Mouse (Mus musculus) C2C12 (cell line): ENCODE results near the gene Gpm6b. TPM values are rescaled to one million over a fixed set of nuclear protein-coding genes. Genes with fewer than 3 reads are reported as not detected.

Experiments
- H3K27me3 ChIP-seq: one replicate; pipeline ENCODE4 v1.6.1; 2011; ENCODE audit not compliant: control insufficient read depth, insufficient read depth, insufficient read length
- H3K36me3 ChIP-seq: one replicate; pipeline ENCODE4 v1.6.1; 2011; ENCODE audit not compliant: control insufficient read depth, insufficient read depth
- H3K4me3 ChIP-seq: one replicate; pipeline ENCODE4 v1.5.1; 2011; ENCODE audit warnings: mild to moderate bottlenecking, control low read depth; ENCODE audit not compliant: poor library complexity, insufficient read depth, severe bottlenecking
- H3K79me2 ChIP-seq: one replicate; pipeline ENCODE4 v1.6.1; 2011; ENCODE audit not compliant: control insufficient read depth, insufficient read depth
- H3K79me3 ChIP-seq: one replicate; pipeline ENCODE4 v1.6.1; 2011; ENCODE audit warnings: low read depth, control low read depth
- H3ac ChIP-seq: one replicate; pipeline ENCODE3; 2011; ENCODE audit warnings: low read depth; ENCODE audit not compliant: control insufficient read depth, insufficient read length
- CEBPB ChIP-seq: IDR thresholded peaks from one replicate; pipeline ENCODE4 v1.6.1; 2011; ENCODE audit warnings: low read depth, mild to moderate bottlenecking, control low read depth, moderate library complexity
- CTCF ChIP-seq: IDR thresholded peaks from one replicate; pipeline ENCODE4 v1.5.1; 2011; ENCODE audit not compliant: control insufficient read depth, insufficient read depth, insufficient read length
- FOSL1 ChIP-seq: IDR thresholded peaks from one replicate; pipeline ENCODE4 v1.8.0; 2011; ENCODE audit warnings: mild to moderate bottlenecking, low read length; ENCODE audit not compliant: poor library complexity, insufficient read depth, severe bottlenecking
- MAX ChIP-seq: IDR thresholded peaks from one replicate; pipeline ENCODE4 v1.6.1; 2011; ENCODE audit warnings: mild to moderate bottlenecking, control low read depth
- MYOD1 ChIP-seq: IDR thresholded peaks from one replicate; pipeline ENCODE4 v1.6.1; 2011; ENCODE audit warnings: low read depth; ENCODE audit not compliant: control insufficient read depth, insufficient read length
- MYOG ChIP-seq: IDR thresholded peaks from one replicate; pipeline ENCODE4 v1.6.1; 2011; ENCODE audit not compliant: control insufficient read depth, insufficient read length; ENCODE audit errors: extremely low read depth
- USF1 ChIP-seq: IDR thresholded peaks from one replicate; pipeline ENCODE4 v1.6.1; 2011; ENCODE audit warnings: low read depth, mild to moderate bottlenecking, control low read depth, moderate library complexity
- polyA plus RNA-seq: library from polyadenylated mRNA; unstranded; fragments of >200 nt; fragmentation: generic; extraction: Trizol; gene quantifications from one replicate; pipeline ENCODE4 v1.2.1, GENCODE M21; 2012; ENCODE audit warnings: missing spikeins

Gene Gpm6b
- polyA plus RNA-seq, 1 experiment, result 0.73 TPM

DNA sequence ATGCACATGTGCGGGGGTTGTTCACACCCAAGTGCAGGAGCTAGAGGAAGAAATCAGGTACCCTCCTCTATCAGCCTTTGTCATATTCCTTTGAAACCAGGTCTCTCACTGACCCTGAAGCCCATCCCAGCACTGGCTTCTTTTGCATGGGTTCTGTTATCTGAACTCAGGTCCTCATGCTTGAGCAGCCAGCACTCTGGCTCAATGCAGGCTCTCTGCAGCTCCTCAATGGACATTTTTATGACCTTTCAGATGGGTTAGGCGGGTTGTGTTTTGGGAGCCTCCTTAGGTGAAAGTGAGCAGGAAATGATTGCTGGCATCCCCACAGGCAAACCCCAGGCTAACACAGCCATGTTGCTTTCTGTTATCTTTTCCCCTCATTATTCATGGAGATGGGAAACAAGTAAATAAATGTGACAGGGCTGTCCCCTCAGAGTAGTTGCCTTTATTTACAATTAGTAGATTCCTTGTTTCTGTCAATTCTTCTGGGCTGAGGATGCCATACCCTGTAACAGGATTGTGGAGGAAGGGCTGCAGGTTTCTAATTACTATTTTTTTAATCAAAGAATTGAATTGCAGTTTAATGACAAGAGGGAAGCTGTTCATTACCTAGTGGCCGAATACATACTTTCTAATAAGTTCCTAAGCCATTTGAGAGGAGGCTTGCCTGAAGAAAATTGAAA is 89.6 kb downstream of the Gpm6b start:
- TF ChIP-seq MYOD1, result no peak
- no peak for TF ChIP-seq MAX
- TF ChIP-seq CEBPB, result no peak
- no peak for TF ChIP-seq CTCF
- no peak for TF ChIP-seq FOSL1
- TF ChIP-seq MYOG, result no peak
- no peak for TF ChIP-seq USF1
- no peaks in the 10 kb centered on the region for H3K36me3 ChIP-seq
- no peak overlapping the region for H3K4me3 ChIP-seq
- no peaks in the 10 kb centered on the region for H3K79me2 ChIP-seq
- H3K79me3 ChIP-seq, result no peaks in the 10 kb centered on the region
- no peak overlapping the region for H3ac ChIP-seq
- no peaks in the 10 kb centered on the region for H3K27me3 ChIP-seq

DNA sequence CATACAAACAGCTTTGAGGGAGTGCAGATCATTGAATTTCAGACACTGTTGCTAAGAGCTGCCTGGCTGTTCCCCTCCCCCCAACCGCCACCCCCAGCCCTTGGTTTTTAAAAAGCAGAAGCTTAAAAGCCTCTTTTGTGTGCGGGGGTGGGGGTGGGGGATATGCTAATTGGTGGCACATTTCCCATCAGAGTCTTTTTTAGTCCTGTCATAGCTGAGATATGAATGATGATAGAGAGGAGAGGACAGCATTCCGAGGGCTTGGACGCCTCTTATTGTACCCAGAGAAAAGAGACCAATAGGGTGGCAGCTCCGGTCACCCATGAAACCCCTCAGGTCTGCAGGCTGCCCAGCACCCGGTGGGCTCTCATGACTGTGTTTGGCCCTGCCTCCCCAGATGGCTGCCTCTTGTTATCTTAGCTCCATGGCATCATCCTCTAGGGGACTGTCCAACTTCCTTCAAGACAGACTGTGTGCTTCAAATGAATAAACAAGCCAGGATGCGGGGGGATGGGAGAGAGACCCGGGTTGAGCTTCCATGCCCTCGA is 90.3 kb downstream of the Gpm6b start:
- Histone ChIP-seq H3K27me3 (no peaks in the 10 kb centered on the region), H3K36me3 (no peaks in the 10 kb centered on the region), H3K4me3 (no peak overlapping the region), H3ac (no peak overlapping the region), H3K79me2 (no peaks in the 10 kb centered on the region), H3K79me3 (no peaks in the 10 kb centered on the region)
- TF ChIP-seq MYOD1 (no peak), MAX (no peak), MYOG (no peak), FOSL1 (no peak), CTCF (no peak), CEBPB (no peak), USF1 (no peak)

DNA sequence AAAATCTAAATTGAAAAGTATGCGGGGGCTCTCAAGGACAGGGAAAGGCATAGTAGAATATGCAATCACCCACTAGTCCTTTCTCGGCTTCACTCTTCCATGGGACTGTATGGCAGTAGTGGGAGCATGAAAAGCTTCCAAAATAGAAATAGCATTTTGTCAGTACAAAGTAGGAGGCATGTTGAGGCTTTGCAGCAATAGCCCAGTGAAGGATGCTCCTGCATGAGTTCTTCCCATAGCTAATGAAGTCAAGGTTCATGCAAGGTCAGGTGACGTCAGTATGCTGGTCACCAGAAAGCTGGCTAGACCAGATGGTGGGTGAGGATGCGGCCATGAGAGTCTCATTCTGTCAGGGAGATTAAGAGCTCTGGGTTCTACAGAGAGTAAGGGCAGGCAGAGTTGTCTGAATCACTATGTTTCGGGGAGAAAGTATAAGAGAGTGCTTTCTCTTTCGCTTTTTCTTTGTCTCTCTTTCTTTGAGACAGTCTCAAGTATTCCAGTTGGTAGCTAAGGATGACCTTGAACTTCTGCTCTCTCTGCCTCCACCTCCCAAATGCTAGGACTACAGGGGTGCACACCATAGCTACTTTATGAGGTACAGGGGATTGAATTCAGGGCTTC is 95.9 kb downstream of the Gpm6b start:
- Histone ChIP-seq H3K4me3 (no peak overlapping the region), H3K36me3 (no peaks in the 10 kb centered on the region), H3K79me2 (no peaks in the 10 kb centered on the region), H3ac (no peak overlapping the region), H3K79me3 (no peaks in the 10 kb centered on the region), H3K27me3 (no peaks in the 10 kb centered on the region)
- TF ChIP-seq MYOD1 (no peak), CTCF (no peak), CEBPB (no peak), FOSL1 (no peak), MYOG (no peak), MAX (no peak), USF1 (no peak)

DNA sequence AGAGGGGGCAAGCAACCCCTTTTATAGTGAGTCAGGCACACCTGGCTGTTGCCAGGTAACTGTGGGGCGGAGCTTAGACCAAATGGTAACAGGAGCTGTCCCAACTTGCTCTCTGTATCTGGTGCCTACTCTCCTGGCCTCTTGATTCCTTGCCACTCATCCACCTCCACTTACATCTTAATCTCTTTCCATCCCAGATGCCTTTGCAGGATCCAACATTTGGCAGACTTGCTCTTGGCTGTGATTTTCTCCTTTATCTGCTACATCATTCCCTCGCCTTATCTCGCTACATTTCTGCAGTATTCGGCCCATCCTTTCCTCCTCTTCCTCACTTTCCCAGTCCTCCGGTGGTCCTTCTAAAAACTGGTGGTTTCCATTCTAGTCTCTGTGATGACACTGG is 99.6 kb downstream of the Gpm6b start:
- no peaks in the 10 kb centered on the region for H3K79me3 ChIP-seq
- H3K36me3 ChIP-seq, result no peaks in the 10 kb centered on the region
- H3K79me2 ChIP-seq, result no peaks in the 10 kb centered on the region
- no peaks in the 10 kb centered on the region for H3K27me3 ChIP-seq
- H3ac ChIP-seq, result no peak overlapping the region
- TF ChIP-seq USF1 (no peak), MAX (no peak), MYOG (no peak), CEBPB (no peak), CTCF (no peak), MYOD1 (no peak), FOSL1 (no peak)
- no peak overlapping the region for H3K4me3 ChIP-seq

DNA sequence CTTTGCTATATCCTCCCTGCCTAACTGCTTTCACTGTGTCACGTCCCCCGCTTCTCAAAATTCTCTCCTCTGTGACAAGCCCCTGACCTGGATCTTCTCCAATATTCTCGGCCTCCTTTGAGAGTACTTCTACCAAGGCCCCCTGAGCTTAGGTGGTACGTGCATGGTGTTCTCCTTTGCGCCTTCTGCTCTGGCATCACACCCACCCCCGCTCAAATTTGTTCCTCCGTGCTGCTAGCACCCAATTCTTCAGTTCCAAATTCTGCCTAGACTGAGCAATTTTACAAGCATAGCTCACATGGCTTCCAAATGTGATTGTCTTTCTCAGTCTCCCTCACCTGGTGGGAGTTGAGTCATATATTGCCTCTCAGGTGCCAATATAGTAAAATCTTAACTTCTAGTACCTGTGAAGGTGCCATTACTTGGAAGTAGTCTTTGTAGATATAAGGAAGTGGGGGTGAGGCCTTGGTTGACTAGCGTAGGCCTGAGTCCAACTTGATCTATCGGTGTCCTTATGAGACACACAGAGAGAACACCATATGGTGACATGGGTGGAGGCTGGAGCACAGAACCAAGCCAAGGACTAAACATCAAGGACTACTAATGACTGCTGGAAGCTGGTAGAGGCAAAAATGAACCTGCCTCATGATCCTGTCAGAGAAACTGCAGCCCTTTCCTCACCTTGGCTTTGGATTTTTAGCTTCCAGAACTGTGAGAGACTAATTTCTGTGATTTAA is 100.2 kb downstream of the Gpm6b start:
- Histone ChIP-seq H3K79me3 (no peaks in the 10 kb centered on the region), H3ac (no peak overlapping the region), H3K36me3 (no peaks in the 10 kb centered on the region), H3K79me2 (no peaks in the 10 kb centered on the region), H3K27me3 (no peaks in the 10 kb centered on the region), H3K4me3 (no peak overlapping the region)
- TF ChIP-seq MYOD1 (no peak), MAX (no peak), USF1 (no peak), CEBPB (no peak), MYOG (no peak), FOSL1 (no peak), CTCF (no peak)
